Mouse (Mus musculus) stomach, postnatal 0 days (tissue): Measurements from ENCODE around the gene Dlg1.

Source experiments
- CTCF ChIP-seq: IDR thresholded peaks from 2 replicates; pipeline ENCODE4 v1.5.1; 2016; ENCODE audit warnings: antibody characterized with exemption, low read depth, mild to moderate bottlenecking, moderate library complexity
- EP300 ChIP-seq: optimal IDR thresholded peaks from 2 replicates; pipeline ENCODE3; 2016; ENCODE audit warnings: antibody characterized with exemption

GRCm38 (mm10) chr16:31905891-31906825, 242.9 kb downstream of the Dlg1 start:
- TF ChIP-seq CTCF (no peak), EP300 (no peak)
